Mouse (Mus musculus) layer of hippocampus, adult 2 months (tissue): Measurements from ENCODE around the gene Plrg1. TPM values are rescaled to one million over a fixed set of nuclear protein-coding genes. Genes with fewer than 3 reads are reported as not detected.

Source experiments
- DNase-seq, 2 experiments: peaks; one replicate each; pipeline ENCODE4 v3.0.0; 2022; ENCODE audit warnings: low spot score in 2 of 2
- H3K27ac ChIP-seq: fragments of 200-600 bp; 2 replicates; pipeline ENCODE4 v1.8.1; 2022
- H3K4me3 ChIP-seq: fragments of 200-600 bp; 2 replicates; pipeline ENCODE4 v1.8.1; 2022; ENCODE audit warnings: mild to moderate bottlenecking
- CTCF ChIP-seq: fragments of 200-600 bp; conservative IDR thresholded peaks from 2 replicates; pipeline ENCODE4 v1.8.1; 2022; ENCODE audit warnings: antibody characterized with exemption, mild to moderate bottlenecking, moderate library complexity
- total RNA-seq, 2 experiments: library from RNA; stranded (reverse); gene quantifications; 2 replicates each; pipeline ENCODE4 v1.2.3; 2021

Gene Plrg1
- total RNA-seq, 2 experiments from 2014 or later, result 50.3 to 50.6 TPM

DNA sequence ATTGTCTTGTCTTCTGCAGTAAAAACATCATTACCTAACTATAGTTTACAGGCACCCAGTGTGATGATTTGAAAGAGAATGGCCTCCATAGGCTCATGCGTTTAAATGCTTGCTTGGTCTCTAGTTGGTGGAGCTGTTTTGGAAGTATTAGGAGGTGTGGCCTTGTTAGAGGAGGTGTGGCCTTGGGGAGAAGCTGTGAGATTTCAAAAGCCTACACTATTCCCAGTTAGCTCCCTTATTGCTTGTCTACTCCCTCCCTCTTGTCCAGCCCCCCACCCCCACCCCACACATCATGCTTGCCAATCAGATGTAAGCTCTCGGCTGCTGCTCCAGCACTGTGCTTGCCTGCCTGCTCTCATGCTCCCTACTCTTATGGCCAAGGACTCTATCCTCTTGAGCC, 1.7 kb downstream of the Plrg1 start:
- H3K27ac ChIP-seq, result no peak overlapping the region

DNA sequence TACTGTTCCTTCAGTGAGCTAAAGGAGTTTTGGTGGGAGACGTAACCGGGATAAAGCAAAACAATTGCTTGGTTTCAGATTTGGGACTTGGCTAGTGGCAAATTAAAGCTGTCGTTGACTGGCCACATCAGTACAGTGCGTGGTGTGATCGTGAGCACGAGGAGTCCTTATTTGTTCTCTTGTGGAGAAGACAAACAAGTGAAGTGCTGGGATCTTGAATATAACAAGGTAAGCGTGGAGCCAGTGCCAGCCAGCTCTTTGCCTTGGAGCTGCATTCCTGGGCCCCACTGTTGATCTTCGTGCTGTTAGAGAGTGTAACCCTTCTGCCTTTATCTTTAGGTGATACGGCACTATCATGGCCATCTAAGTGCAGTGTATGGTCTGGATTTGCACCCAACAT, 12.6 kb downstream of the Plrg1 start:
- DNase-seq, result no peak
- H3K27ac ChIP-seq, result no peak overlapping the region
- no peak overlapping the region for H3K4me3 ChIP-seq
- no peak for TF ChIP-seq CTCF

More for the DNA sequence above, 1.7 kb downstream of the Plrg1 start:
- no peak for DNase-seq
- no peak overlapping the region for H3K4me3 ChIP-seq
- no peak for TF ChIP-seq CTCF

DNA sequence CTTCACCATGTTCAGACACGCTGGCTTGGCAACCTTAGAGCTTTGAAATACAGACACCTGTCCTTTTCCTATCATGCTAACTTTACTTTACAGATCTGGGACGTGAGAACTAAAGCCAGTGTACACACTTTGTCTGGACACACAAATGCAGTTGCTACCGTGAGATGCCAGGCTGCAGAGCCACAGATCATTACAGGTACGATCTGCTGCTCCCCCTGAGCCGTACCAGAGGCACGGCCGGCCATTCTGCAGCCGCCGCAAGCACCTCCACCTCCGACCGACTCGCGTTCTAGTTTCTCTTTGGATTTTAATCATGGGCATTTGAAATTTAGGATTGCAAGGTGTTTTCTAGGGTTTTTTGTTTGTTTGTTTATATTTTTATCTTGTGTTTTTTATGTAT, 13.5 kb downstream of the Plrg1 start:
- H3K4me3 ChIP-seq, result no peak overlapping the region
- no peak for DNase-seq
- H3K27ac ChIP-seq, result no peak overlapping the region
- no peak for TF ChIP-seq CTCF

DNA sequence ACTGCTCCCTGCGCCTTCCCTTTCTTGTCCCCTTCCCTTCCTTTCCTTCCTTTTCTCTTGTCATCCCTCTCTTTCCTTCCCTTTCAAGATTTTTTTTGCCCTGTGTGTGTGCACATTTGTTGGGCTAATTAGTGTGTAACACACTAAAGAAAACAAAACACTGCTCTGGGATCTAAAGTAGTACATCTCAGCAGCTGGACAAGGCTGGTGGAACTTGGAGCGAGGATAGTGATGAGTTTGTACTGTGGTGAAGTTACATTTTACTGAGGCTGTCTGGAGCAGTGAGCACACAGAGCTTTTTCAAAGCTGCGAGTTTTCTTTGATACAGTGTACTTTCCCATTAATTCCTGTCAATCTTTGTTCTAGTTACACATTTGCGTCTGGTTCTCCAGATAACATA, 14.9 kb downstream of the Plrg1 start:
- no peak for DNase-seq

DNA sequence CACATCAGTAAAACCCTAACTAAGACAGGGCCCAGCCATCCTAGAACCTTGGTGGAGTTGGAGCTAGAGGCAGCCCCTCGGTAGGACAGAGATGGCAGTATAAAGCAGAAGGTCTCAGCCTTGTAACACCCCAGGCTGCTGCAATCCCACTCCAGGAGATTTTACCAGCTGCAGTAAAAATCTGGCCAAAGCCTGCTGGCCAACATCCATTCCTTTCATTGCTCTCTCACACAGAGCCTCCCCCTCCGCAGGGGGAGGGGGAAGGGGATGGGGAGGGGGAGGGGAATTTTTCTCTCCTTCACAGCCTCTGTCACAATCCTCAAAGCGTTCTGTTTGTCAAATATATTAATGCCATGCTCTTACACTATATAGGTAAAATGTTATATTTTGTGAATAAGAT, 21.2 kb downstream of the Plrg1 start:
- Histone ChIP-seq H3K4me3 (no peak overlapping the region), H3K27ac (peak overlapping the region; percentile 25; the same call in 1 of the 2 replicates)
- DNase-seq, result no peak
- TF ChIP-seq CTCF, result no peak

More for the DNA sequence above, 14.9 kb downstream of the Plrg1 start:
- no peak overlapping the region for H3K27ac ChIP-seq
- H3K4me3 ChIP-seq, result no peak overlapping the region
- TF ChIP-seq CTCF, result no peak

DNA sequence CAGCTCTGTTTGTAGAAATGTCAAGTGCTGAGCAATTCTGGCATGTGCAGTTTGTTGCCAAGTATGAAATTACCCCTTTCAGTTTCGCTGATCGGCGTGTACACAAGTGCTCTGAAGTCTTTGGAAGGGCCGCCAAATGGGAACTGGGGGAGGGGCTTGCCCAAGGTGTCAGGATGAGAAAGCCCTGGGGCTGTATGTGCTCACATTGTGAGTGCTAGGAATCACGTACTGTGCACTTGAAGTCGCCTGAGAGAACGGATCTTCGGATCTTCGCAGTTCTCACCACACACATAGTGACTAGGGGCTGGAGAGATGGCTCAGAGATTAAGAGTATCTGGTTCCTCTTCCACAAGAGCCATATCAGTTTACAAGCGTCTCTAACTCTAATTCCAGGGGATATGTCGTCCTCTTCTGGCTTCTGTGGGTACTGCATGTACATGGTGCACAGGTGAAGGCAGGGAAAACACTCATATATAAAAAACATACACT, 25.3 kb downstream of the Plrg1 start:
- H3K4me3 ChIP-seq, result peak overlapping the region; percentile 21
- no peak overlapping the region for H3K27ac ChIP-seq
- DNase-seq, result peak; percentile 20 to 65
- peak; percentile 99 for TF ChIP-seq CTCF

DNA sequence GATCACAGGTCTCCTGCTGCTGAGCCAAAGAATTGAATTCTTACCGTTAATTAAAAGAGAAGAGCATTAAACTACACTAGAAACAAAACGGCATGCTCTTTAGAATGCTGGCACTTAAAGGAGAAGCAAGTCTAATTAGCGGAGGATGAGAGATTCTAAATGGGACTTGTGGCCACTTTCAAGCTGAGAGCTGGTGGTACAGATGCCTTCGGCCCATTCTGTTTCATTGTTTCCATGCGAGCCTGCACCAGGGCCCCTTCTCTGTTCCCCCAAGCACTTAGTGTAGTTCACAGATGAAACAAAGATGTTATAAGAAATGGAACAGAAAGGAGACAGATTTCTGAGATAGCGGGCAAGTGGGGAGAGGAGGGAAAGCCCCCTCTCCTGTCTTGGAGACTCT, 42.3 kb downstream of the Plrg1 start:
- Histone ChIP-seq H3K27ac (no peak overlapping the region), H3K4me3 (no peak overlapping the region)
- no peak for DNase-seq
- TF ChIP-seq CTCF, result no peak

DNA sequence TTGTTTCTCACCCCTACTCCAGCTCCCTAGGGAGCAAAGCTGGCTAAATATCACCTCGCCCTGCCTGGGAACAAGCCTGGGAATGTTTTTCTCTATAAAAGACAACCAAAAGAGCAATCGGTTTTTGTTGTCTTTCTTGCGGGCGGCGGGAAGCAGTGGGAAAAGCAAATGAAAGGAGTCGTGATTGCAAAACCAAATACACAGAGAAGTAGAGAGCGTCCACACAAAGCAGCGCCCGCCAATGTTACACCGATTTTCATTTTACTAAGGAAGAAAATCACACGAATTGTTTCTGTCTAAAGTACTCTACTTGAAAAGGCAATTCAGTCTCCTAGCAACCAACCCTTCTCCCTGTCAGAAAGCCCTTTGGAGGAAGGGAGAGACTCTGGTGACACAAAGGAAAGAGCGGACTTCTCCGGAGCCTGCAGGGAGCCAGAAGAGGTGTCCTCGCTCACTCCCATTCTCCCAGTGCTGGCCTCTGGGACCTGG, 43.3 kb downstream of the Plrg1 start:
- Histone ChIP-seq H3K4me3 (peak overlapping the region; percentile 50), H3K27ac (0 out of 2 replicates have a peak overlapping the region, but pooled peaks have one; percentile 43)
- TF ChIP-seq CTCF, result no peak
- peak; percentile 20 to 39 for DNase-seq

DNA sequence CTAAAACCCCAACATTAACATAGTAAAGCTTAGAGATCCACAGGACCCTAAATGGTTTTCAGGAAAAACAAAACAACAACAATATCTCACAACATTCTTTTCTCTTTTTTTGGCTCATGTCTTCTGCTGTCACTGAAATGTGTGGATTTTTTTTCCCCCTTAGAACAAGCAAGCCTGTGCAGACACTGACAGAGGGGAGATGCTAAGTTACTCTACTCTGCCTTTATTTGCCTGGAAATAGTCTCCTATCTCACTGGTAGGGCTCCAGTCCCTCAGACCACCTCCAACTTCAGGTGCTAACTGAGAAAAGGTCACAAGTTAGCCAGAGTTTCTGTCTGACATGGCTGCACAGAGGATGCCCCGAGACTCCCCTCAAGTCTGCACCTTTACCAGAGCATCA, 43.8 kb downstream of the Plrg1 start:
- TF ChIP-seq CTCF, result no peak
- H3K4me3 ChIP-seq, result peak overlapping the region; percentile 50
- H3K27ac ChIP-seq, result no peak overlapping the region
- DNase-seq, result no peak

DNA sequence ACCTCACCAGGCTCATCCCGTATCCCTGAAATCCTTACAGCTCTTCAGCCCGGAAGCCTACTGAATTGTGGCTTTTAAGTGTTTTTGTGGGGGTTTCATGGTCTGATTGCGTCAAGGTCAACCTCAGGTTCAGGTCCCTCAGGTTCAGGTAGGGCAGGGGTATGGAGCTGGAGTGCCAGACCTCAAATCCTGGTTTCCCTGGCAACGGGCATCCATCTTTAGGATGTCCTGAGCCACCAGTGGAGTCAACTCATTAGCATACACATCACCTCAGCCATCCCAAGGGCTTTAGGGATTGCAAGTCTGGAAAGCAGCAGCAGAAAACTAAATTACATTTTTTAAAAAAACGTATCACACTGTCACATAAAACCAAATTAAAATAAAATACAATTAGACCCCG, 44.3 kb downstream of the Plrg1 start:
- no peak for TF ChIP-seq CTCF
- H3K4me3 ChIP-seq, result no peak overlapping the region
- DNase-seq, result no peak
- H3K27ac ChIP-seq, result no peak overlapping the region

DNA sequence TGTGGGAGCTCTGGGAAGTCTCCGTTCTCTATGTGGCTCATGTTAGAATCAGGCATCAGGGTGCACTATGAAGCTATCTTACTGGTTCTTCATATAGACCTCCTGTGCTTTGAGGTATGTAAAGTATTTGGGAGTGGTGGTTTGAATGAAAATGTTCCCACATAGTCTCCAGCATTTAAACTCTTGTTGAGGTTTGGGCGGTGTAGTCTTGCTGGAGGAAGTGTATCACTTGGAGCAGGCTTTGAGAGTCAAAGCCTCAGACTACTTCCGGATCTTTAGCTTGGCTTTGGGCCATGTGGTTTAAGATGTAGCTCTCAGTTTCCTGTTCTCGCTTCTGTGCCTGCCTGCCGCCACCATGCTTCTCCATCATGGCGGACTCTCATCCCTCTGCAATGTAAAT, 47.0 kb downstream of the Plrg1 start:
- TF ChIP-seq CTCF, result no peak
- no peak for DNase-seq
- Histone ChIP-seq H3K4me3 (no peak overlapping the region), H3K27ac (no peak overlapping the region)

DNA sequence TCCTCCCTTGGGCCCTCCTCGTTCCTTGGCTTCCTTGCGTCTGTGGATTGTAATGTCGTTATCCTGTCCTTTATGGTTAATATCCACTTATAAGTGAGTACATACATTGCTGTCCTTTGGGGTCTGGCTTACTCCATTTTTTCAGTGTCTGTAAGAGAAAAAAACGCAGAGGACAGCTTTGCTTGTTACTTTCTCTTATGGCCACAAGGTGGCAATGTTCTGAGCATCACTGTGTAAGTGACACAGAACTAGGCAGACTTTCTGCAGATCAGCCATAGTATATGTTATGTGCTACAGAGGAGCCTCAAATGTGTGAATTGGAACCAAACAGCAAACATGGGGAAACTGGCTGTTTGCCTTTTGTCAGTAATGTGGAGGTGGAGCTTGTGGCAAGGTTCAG, 54.8 kb downstream of the Plrg1 start:
- Histone ChIP-seq H3K27ac (no peak overlapping the region), H3K4me3 (no peak overlapping the region)
- peak in 1 of 2 experiments; percentile 31 for DNase-seq

DNA sequence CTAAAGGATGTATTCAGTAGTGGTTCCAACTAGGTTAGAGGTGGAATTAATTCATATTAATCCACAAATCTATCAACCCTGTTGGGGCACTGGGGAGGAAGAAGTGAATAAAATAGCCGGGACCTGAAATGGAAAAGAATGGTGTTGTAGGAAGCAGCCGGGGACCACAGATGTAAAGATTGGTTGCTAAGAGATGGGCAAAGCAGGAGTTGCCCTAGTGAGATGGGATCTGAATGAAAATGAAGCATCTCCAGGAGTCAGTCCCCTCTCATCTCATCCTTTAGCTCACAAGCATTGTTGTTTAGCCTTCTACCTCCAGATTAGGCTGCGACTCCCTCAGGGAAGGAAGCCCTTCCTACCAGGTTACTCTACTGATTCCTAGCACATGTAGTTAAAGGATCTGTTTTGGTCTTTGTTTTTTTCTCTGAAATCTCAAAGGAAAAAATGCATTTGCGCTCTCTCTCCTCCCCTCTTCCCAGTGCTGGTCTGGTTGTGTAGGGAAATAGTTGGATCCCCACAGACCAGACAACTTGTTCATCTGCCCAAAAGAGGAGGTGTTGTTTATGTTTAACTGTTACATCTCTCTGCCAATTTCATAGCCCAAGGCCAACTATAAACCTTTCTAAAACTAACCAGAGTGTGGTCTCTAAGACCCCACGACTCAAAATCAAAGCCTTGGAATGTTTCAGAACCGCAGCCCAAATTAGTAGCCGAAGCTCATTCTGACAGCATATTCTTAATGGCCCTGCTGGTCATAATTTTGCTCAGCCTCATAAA, 56.4 kb downstream of the Plrg1 start:
- Histone ChIP-seq H3K4me3 (no peak overlapping the region), H3K27ac (no peak overlapping the region)
- no peak for TF ChIP-seq CTCF
- no peak for DNase-seq

More for the DNA sequence above, 54.8 kb downstream of the Plrg1 start:
- peak; percentile 92 for TF ChIP-seq CTCF

DNA sequence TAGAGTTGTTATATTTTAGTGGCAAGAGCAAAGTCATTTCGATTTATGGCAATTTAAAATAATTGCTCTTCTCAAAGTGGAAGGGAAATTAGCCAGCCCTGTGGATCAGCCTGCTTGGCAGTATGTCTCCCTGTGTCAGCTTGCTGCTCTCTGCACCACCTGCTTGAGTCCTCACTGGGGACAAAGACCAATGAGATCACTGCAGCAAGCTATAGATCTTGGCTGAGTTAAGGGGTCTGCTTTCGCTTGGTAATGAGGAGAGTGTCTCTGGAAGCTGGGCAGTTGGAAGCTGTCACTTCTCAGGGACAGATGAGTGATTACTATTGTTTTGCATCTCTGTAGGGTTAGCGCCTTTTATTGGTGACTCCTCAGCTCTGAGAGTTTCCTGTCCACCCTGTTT, 57.5 kb downstream of the Plrg1 start:
- no peak for TF ChIP-seq CTCF
- no peak for DNase-seq
- no peak overlapping the region for H3K27ac ChIP-seq
- H3K4me3 ChIP-seq, result no peak overlapping the region
